Mouse (Mus musculus) limb, embryonic 10.5 days (tissue): ENCODE data around the gene Qser1. TPM values are rescaled to one million over a fixed set of nuclear protein-coding genes. Genes with fewer than 3 reads are reported as not detected.

Experiments
- DNase-seq: peaks from one replicate; pipeline ENCODE4 v3.0.0-alpha.2; 2017; ENCODE audit warnings: low spot score
- H3K27ac ChIP-seq: fragments of 300-500 bp; sonication (generic); 2 replicates; pipeline ENCODE4 v1.5.1; 2016; ENCODE audit warnings: mild to moderate bottlenecking
- H3K27me3 ChIP-seq: fragments of 300-500 bp; sonication (generic); 2 replicates; pipeline ENCODE4 v1.6.1; 2016; ENCODE audit warnings: low read depth, mild to moderate bottlenecking; ENCODE audit not compliant: poor library complexity, severe bottlenecking
- H3K36me3 ChIP-seq: fragments of 300-500 bp; sonication (generic); 2 replicates; pipeline ENCODE4 v1.6.1; 2016; ENCODE audit warnings: mild to moderate bottlenecking, moderate library complexity
- H3K4me1 ChIP-seq: fragments of 300-500 bp; sonication (generic); 2 replicates; pipeline ENCODE4 v1.6.1; 2016
- H3K4me3 ChIP-seq: fragments of 300-500 bp; sonication (generic); 2 replicates; pipeline ENCODE4 v1.5.1; 2016; ENCODE audit warnings: mild to moderate bottlenecking, moderate library complexity
- H3K9me3 ChIP-seq: fragments of 300-500 bp; sonication (generic); replicated peaks from 2 replicates; pipeline ENCODE4 v1.6.1; 2016; ENCODE audit warnings: mild to moderate bottlenecking
- WGBS: fragments of 180-500 bp; shearing (Covaris S2); methylation state at CpG from one replicate; pipeline ENCODE4 v1.1.7; 2016; 5-methylcytosine and 5-hydroxymethylcytosine counted together
- polyA plus RNA-seq: library from polyadenylated mRNA; unstranded; fragments of >200 nt; fragmentation: Nextera tagmentation; extraction: Ambion mirVana; gene quantifications from 2 replicates; pipeline ENCODE4 v1.2.1, GENCODE M21; 2016

The Qser1 gene
- polyA plus RNA-seq, 1 experiment from 2014 or later = 11.9 TPM

GRCm38 (mm10) chr2:104714254-104714691 is 102.3 kb downstream of the Qser1 start:
- Histone ChIP-seq H3K27me3 (peaks cover 22% of the 10 kb centered on the region), H3K36me3 (no peaks in the 10 kb centered on the region), H3K9me3 (no peaks in the 10 kb centered on the region), H3K4me3 (no peak overlapping the region), H3K4me1 (peaks cover 19% of the 10 kb centered on the region), H3K27ac (no peak overlapping the region)
- DNase-seq = no peak
- 32% methylated on average over 15 of the region's 15 CpGs for WGBS

DNA sequence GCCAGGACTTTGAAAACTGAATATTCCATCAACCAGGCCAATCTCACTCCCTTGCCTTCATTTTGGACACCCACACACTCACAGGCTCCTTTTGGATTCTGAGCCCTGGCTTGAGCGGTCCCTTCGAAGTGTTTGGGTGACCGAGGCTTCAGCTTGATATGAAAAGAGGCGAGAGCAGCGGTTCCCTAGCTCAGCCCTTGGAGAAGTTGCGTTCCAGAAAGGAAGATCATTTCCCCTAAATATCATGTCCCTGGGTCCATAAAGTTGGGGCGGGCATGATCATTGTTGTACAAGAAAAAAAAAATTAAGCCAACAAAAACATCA is 104.1 kb downstream of the Qser1 start:
- no peaks in the 10 kb centered on the region for H3K36me3 ChIP-seq
- H3K4me1 ChIP-seq = peaks cover 19% of the 10 kb centered on the region
- H3K27ac ChIP-seq = peak overlapping the region; percentile 96
- peak overlapping the region; percentile 96 for H3K4me3 ChIP-seq
- H3K27me3 ChIP-seq = peaks cover 22% of the 10 kb centered on the region
- 5% methylated on average over 7 of the region's 7 CpGs for WGBS
- DNase-seq = no peak
- no peaks in the 10 kb centered on the region for H3K9me3 ChIP-seq

GRCm38 (mm10) chr2:104711585-104712485 is 104.7 kb downstream of the Qser1 start, which contains the start of gene Tcp11l1:
Gene Tcp11l1 (minus strand): TSS chr2:104712169.
- peak within 1 kb of the TSS; percentile 96 for H3K27ac ChIP-seq
- peak; percentile 77 for DNase-seq
- H3K4me3 ChIP-seq = peak within 1 kb of the TSS; percentile 96
- no peaks in the 10 kb centered on the region for H3K36me3 ChIP-seq
- under 1% methylated on average over 95 of the region's 99 CpGs for WGBS
- no peaks in the 10 kb centered on the region for H3K9me3 ChIP-seq
- H3K27me3 ChIP-seq = peaks cover 22% of the 10 kb centered on the region
- peaks cover 19% of the 10 kb centered on the region for H3K4me1 ChIP-seq

GRCm38 (mm10) chr2:104710670-104711370 is 105.7 kb downstream of the Qser1 start:
- Histone ChIP-seq H3K36me3 (no peaks in the 10 kb centered on the region), H3K4me3 (peak overlapping the region; percentile 96), H3K27ac (no peak overlapping the region), H3K4me1 (peaks cover 19% of the 10 kb centered on the region), H3K27me3 (peaks cover 22% of the 10 kb centered on the region), H3K9me3 (no peaks in the 10 kb centered on the region)
- 45% methylated on average over 6 of the region's 6 CpGs for WGBS
- no peak for DNase-seq

DNA sequence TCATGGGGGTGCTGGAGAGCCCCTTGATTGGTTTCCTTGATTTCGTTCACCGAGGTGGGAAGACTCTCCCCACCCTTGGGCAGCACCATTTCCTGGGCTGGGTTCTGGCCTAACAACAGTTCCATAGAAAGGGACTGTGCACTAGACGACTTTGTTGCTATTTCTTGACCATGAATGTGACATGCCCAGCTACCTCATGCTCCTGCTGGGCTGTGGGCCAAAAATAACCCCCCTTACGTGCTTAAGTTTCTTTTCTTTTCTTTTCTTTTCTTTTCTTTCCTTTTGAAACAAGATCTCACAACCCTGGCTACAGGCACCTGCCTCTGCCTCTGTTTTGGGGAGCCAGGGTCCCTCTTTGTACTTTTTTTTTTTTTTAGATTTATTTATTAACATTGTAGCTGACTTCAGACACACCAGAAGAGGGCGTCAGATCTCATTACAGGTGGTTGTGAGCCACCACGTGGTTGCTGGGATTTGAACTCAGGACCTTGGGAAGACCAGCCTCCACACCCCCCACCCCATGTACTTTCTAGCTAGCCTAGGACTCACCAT is 106.7 kb downstream of the Qser1 start:
- Histone ChIP-seq H3K27me3 (peaks cover 22% of the 10 kb centered on the region), H3K4me3 (no peak overlapping the region), H3K36me3 (no peaks in the 10 kb centered on the region), H3K4me1 (peaks cover 19% of the 10 kb centered on the region), H3K9me3 (no peaks in the 10 kb centered on the region), H3K27ac (no peak overlapping the region)
- DNase-seq = no peak
- WGBS = 76% methylated on average over 6 of the region's 6 CpGs

Other genes starting within 250 kb of the Qser1 start
- gene Cstf3, start 226.2 kb downstream of the Qser1 start, polyA plus RNA-seq = 84.5 and 95.8 TPM in 2 replicates
- 35.0 and 52.5 TPM in 2 replicates for gene Tcp11l1, start 104.6 kb downstream of the Qser1 start, polyA plus RNA-seq
- gene Pin1rt1, start 100.4 kb downstream of the Qser1 start, polyA plus RNA-seq = 0.13 TPM in 1 of 2 replicates, not detected in the other
- 1.8 and 2.7 TPM in 2 replicates for gene Depdc7, start 73.9 kb downstream of the Qser1 start, polyA plus RNA-seq
- 0.90 and 1.1 TPM in 2 replicates for gene Prrg4, start 33.1 kb upstream of the Qser1 start, polyA plus RNA-seq
- 2.6 and 3.2 TPM in 2 replicates for gene Ccdc73, start 51.0 kb upstream of the Qser1 start, polyA plus RNA-seq
- 321 and 364 TPM in 2 replicates for gene Eif3m, start 200.3 kb upstream of the Qser1 start, polyA plus RNA-seq